Mouse (Mus musculus) intestine, embryonic 16.5 days (tissue): ENCODE results near the gene Carf. TPM values are rescaled to one million over a fixed set of nuclear protein-coding genes. Genes with fewer than 3 reads are reported as not detected.
"Not testable (repeated sequence)": the region's sequence is repeated elsewhere in the genome, so short reads cannot be mapped to it uniquely, and the experiment has no call there.

Experiments used
- ATAC-seq: fragments of 200-750 bp; cut with Nextera tagmentation; 2 replicates; pipeline ENCODE4 v1.8.0; 2017; ENCODE audit warnings: moderate TSS enrichment, moderate library complexity
- H3K27ac ChIP-seq: fragments of 300-500 bp; sonication (generic); 2 replicates; pipeline ENCODE4 v1.5.1; 2014; ENCODE audit warnings: mild to moderate bottlenecking, low read length
- H3K27me3 ChIP-seq: fragments of 300-500 bp; sonication (generic); replicated peaks from 2 replicates; pipeline ENCODE4 v1.6.1; 2014; ENCODE audit warnings: low read length, control low read depth, mixed read lengths; ENCODE audit not compliant: control insufficient read depth, insufficient read depth
- H3K36me3 ChIP-seq: fragments of 300-500 bp; sonication (generic); 2 replicates; pipeline ENCODE4 v1.6.1; 2014; ENCODE audit warnings: low read length, control low read depth; ENCODE audit not compliant: control insufficient read depth, insufficient read depth
- H3K4me1 ChIP-seq: fragments of 300-500 bp; sonication (generic); 2 replicates; pipeline ENCODE4 v1.6.1; 2014; ENCODE audit warnings: low read length, control low read depth, mixed read lengths; ENCODE audit not compliant: control insufficient read depth, insufficient read depth
- H3K4me2 ChIP-seq: fragments of 300-500 bp; sonication (generic); 2 replicates; pipeline ENCODE4 v1.6.1; 2014; ENCODE audit warnings: low read depth, low read length, control low read depth
- H3K4me3 ChIP-seq: fragments of 300-500 bp; sonication (generic); 2 replicates; pipeline ENCODE4 v1.5.1; 2014; ENCODE audit warnings: mild to moderate bottlenecking, low read length
- H3K9ac ChIP-seq: fragments of 300-500 bp; sonication (generic); 2 replicates; pipeline ENCODE4 v1.6.1; 2014; ENCODE audit warnings: low read depth, low read length
- H3K9me3 ChIP-seq: fragments of 300-500 bp; sonication (generic); 2 replicates; pipeline ENCODE4 v1.6.1; 2016; ENCODE audit warnings: low read length, control low read depth; ENCODE audit not compliant: control insufficient read depth
- WGBS: fragments of 180-500 bp; shearing (Covaris S2); extraction: QIAGEN DNeasy Blood & Tissue Kit; methylation state at CpG from one replicate; pipeline ENCODE4 v1.1.7; 2014; 5-methylcytosine and 5-hydroxymethylcytosine counted together
- polyA plus RNA-seq: library from polyadenylated mRNA; unstranded; fragments of >200 nt; fragmentation: Nextera tagmentation; extraction: Ambion mirVana; gene quantifications from 2 replicates; pipeline ENCODE4 v1.2.1, GENCODE M21; 2015

Gene Carf
- 3.5 and 4.5 TPM in 2 replicates for polyA plus RNA-seq

DNA sequence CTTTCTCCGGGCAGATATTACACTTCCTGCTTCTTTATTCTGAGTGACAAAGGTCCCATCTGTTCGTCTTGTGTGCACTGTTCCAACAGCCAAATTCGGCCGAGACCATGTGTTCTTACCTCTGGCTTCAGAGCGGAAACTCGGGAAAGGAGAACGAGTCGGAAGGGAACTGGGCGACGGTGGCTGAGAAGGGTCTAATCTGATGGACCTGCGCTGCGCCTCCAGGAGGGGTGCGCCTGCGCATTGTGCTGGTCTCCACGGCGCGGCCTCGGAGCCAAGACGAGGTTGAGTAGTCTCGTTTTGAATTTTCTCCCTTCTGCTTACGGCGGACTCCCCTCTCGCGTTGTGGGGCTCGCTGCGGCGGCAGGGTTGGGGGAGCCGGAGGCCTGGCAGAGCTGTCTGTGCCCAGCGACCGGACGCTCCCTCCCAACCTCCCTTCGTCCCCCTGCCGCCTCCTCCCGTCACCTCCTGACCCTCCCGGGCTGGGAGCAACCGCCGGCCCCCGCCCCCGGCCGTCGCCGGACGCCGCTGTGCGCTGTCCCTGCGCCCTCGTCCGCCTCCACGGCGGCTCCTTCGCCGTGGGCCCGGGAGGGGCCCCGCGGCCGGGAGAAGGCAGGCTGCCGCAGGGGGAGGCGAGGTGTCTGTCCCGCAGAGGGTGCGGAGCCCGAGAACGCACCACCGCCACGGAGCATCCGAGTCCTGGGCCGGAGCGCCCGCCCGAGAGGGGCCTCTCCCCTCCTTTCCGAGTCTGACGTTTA, at the start of gene Carf, which contains the start of gene Wdr12:
Gene Carf (plus strand): TSS at position 224 of the 758 bp plus-strand sequence.
Gene Wdr12 (minus strand): TSS at position 622 of the 758 bp plus-strand sequence.
- H3K27me3 ChIP-seq: no peaks in the 10 kb centered on the region
- peak; percentile 98 for ATAC-seq
- no peaks in the 10 kb centered on the region for H3K36me3 ChIP-seq
- H3K4me1 ChIP-seq: peaks cover 4% of the 10 kb centered on the region; the same call in 1 of the 2 replicates
- peak within 1 kb of the TSS; percentile 98 for H3K4me3 ChIP-seq
- H3K4me2 ChIP-seq: peak within 1 kb of the TSS; percentile 78
- WGBS: under 1% methylated on average over 70 of the region's 71 CpGs
- H3K9me3 ChIP-seq: no peaks in the 10 kb centered on the region
- H3K27ac ChIP-seq: peak within 1 kb of the TSS; percentile 98
- peak within 1 kb of the TSS; percentile 98 for H3K9ac ChIP-seq

DNA sequence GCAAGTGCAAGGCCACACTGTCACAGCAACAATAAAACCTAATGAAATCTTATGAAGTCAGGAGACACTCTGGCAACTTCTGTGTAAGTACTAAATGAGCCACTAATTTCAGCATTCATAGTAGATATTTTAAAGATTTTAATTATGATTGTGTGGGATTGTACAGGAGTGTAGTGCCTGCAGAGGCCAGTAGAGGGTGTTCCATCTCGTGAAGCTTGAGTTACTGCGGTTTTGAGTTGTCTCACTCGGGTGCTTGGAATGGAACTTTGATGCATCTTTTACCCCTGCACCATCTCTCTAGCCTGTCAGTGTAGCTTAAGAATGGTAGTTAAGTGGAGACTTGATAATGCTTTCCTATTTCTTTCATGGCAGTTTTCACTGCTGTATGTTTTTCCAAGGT, 43.4 kb upstream of the Carf start:
- Histone ChIP-seq H3K9ac (no peak overlapping the region), H3K4me3 (no peak overlapping the region), H3K27ac (no peak overlapping the region), H3K36me3 (no peaks in the 10 kb centered on the region), H3K4me2 (no peak overlapping the region), H3K27me3 (no peaks in the 10 kb centered on the region), H3K4me1 (no peaks in the 10 kb centered on the region), H3K9me3 (no peaks in the 10 kb centered on the region)
- no peak for ATAC-seq
- WGBS: 47% methylated on average over 3 of the region's 3 CpGs

DNA sequence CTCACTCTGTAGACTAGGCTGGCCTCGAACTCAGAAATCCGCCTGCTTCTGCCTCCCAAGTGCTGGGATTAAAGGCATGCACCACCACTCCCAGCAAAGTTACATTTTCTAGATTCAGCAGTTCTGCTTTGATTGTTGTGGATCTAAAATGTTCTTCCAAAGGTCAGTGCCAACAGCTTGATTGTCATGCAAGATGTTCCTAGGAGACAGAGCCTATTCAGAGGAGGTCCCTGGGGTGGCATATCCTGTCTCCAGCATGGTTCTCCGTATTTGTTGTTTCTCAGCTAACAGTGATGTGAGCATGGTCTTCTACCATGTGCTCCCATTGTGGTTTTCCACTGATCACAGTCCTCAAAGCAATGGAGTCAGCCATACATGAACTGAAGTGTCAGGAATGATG, 41.7 kb upstream of the Carf start:
- Histone ChIP-seq H3K4me3 (no peak overlapping the region), H3K27ac (no peak overlapping the region), H3K27me3 (no peaks in the 10 kb centered on the region), H3K9ac (no peak overlapping the region), H3K4me2 (no peak overlapping the region), H3K4me1 (no peaks in the 10 kb centered on the region), H3K36me3 (no peaks in the 10 kb centered on the region), H3K9me3 (no peaks in the 10 kb centered on the region)
- WGBS: 81% methylated on average over 3 of the region's 3 CpGs
- ATAC-seq: no peak

DNA sequence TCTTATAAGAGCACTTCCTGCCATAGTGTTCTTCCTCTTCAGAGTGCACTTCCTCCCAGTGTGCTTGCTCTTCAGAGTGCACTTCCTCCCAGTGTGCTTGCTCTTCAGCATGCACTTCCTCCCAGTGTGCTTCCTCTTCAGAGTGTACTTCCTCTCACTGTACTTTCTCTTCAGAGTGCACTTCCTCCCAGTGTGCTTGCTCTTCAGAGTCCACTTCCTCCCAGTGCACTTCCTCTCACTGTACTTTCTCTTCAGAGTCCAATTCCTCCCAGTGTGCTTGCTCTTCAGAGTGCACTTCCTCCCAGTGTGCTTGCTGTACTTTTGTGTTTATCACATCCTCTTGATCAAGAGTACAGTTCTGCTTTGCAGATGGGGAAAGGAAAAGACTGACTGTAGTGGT, 27.3 kb upstream of the Carf start:
- H3K4me3 ChIP-seq, H3K9me3 ChIP-seq, H3K27ac ChIP-seq, H3K4me2 ChIP-seq, H3K9ac ChIP-seq, H3K36me3 ChIP-seq, H3K4me1 ChIP-seq, H3K27me3 ChIP-seq, ATAC-seq: not testable (repeated sequence)

DNA sequence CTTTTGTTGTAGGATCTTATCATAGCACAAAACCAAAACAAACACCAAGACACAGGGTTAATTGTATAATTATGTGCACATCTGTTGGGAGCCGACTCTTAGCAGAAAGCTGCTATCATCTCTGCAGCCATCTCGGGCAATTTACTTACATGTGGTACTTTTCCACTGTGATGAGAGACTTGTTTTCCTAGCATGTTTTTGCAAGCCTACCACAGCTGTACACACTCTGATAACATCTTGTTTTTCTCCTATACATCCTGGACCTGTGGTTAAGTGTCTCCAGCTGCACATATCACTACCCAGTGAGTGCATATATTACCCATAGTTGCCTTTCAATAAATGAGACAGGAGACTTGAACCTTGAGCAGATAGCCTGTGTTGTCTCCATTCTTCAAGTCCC, 23.1 kb upstream of the Carf start:
- H3K9ac ChIP-seq: no peak overlapping the region
- H3K27ac ChIP-seq: no peak overlapping the region
- no peak for ATAC-seq
- H3K4me2 ChIP-seq: no peak overlapping the region
- H3K4me3 ChIP-seq: no peak overlapping the region
- H3K9me3 ChIP-seq: no peaks in the 10 kb centered on the region
- H3K4me1 ChIP-seq: no peaks in the 10 kb centered on the region
- H3K27me3 ChIP-seq: no peaks in the 10 kb centered on the region
- no peaks in the 10 kb centered on the region for H3K36me3 ChIP-seq
- 68% methylated on average over 2 of the region's 2 CpGs for WGBS

DNA sequence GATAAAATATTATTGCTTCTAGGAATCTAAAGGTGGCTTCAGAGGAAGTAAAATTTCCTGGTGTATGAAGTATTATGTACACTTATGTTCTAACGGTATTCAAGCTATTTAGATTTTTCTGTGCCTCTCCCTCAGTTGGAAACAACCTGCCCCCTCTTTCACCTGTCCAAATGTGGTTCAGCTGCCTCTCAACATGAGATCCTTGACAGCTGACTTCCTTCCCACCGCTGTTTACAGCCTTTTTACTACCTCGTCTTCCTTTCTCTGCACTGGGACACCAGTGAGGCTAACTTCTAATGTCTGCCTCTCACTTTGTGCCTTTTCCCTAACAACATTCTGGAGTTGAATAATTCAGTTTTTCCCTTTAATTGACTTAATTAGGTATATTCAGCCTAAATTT, 22.5 kb upstream of the Carf start:
- no peak for ATAC-seq
- H3K9ac ChIP-seq: no peak overlapping the region
- 67% methylated on average over 3 of the region's 3 CpGs for WGBS

DNA sequence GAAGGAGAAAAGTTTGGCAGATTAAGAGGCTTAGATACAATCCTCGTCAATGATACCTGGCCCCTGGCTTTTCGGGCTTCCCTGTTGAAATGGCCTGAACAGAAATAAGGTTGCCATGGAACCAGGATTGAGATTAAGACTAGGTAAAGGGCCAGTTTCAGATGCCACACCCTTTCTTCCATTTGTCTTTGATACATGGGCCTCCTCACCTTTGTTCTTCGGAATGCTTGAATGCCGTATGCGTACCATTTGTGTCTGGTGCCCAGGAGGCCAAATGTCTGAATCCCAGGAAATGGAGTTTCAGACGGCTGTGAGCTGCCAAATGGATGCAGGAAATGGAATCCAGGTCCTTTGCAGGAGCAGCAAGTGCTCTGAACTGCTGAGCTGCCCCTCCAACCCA, 21.6 kb upstream of the Carf start:
- no peaks in the 10 kb centered on the region for H3K27me3 ChIP-seq
- H3K4me3 ChIP-seq: no peak overlapping the region
- no peak overlapping the region for H3K9ac ChIP-seq
- H3K36me3 ChIP-seq: no peaks in the 10 kb centered on the region
- WGBS: 84% methylated on average over 6 of the region's 6 CpGs
- H3K27ac ChIP-seq: no peak overlapping the region
- no peaks in the 10 kb centered on the region for H3K9me3 ChIP-seq
- ATAC-seq: no peak
- no peak overlapping the region for H3K4me2 ChIP-seq
- H3K4me1 ChIP-seq: no peaks in the 10 kb centered on the region

More for the DNA sequence above, 22.5 kb upstream of the Carf start:
- no peaks in the 10 kb centered on the region for H3K9me3 ChIP-seq
- H3K4me2 ChIP-seq: no peak overlapping the region
- no peak overlapping the region for H3K4me3 ChIP-seq
- H3K27me3 ChIP-seq: no peaks in the 10 kb centered on the region
- no peak overlapping the region for H3K27ac ChIP-seq
- no peaks in the 10 kb centered on the region for H3K4me1 ChIP-seq
- no peaks in the 10 kb centered on the region for H3K36me3 ChIP-seq

DNA sequence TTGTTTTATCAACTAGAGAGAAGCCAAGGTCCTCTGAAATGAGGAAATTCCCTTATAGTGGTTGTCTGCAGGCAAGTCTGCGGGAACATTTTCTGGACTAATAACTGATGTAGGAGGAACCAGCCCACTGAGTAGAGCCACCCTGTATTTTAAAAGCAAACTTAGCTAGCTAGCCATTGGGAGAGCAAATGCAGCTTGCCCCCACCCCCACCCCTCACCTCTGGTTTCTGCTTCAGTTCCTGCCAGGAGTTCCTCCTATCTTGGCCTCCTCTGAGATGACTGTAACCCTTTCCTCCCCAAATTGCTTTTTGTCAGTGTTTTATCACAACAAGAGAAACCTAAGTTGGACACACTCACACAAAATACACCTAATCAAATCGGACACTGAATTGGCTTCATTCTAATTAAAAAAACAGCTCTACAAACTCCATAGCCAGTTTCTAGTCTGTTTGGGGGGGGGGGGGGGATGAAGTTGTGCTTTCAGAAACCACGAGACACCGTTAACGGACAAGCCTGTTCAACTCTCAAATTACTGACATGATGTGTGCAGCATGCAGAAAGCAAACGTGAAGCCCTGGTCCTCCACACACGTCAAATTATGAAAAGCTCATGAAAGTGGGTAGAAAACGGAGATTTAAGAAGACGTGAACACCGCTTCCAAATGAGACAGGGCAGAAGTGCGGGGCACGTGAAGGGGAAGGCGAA, 1.3 kb upstream of the Carf start:
- Histone ChIP-seq H3K27me3 (no peaks in the 10 kb centered on the region), H3K4me3 (peak overlapping the region; percentile 98), H3K9ac (peak overlapping the region; percentile 98), H3K9me3 (no peaks in the 10 kb centered on the region), H3K27ac (no peak overlapping the region; the same call in 1 of the 2 replicates), H3K4me1 (peaks cover 4% of the 10 kb centered on the region; the same call in 1 of the 2 replicates), H3K4me2 (peak overlapping the region; percentile 78), H3K36me3 (0 out of 2 replicates have a peak, but pooled peaks cover 2% of the 10 kb centered on the region)
- WGBS: 7% methylated on average over 13 of the region's 13 CpGs
- ATAC-seq: no peak

DNA sequence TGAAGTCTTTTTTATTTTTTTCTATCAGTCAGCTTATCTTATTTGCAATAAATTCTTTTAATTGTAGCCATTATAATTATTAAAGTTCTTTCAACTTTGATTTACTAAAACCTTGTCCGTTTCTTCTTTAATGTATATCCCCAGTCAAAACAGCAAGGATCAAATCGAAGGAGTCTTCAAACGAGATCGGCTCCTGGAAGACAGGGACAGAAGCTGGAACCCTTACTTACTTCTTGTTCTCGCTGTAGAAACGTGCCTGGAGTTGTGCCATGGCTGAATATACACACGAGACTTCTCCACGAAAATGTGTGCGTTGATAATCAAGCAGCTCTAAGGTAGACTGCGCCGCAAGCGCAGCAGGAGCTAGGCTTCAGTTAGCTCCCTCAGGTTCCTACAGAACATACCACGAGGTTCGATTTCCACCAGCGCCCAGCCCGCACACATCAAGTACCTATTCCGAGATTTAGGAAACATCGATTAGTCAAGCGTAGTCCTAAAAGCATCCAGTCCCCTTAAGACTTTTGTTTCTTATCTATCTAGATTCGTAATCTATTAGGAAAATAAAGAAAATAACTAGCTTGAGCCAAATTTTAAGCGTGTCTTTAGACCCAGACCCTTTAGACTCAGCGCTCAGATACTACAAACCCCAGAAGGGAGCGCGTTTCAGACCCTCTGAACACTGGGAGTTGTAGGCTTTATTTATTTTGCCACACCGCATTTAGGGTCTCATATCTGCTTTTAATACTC, 597 bp upstream of the Carf start:
- under 1% methylated on average over 25 of the region's 25 CpGs for WGBS
- ATAC-seq: peak; percentile 93
- Histone ChIP-seq H3K4me3 (peak overlapping the region; percentile 98), H3K36me3 (no peaks in the 10 kb centered on the region), H3K27ac (peak overlapping the region; percentile 98), H3K9me3 (no peaks in the 10 kb centered on the region), H3K4me1 (peaks cover 4% of the 10 kb centered on the region; the same call in 1 of the 2 replicates), H3K27me3 (no peaks in the 10 kb centered on the region), H3K4me2 (peak overlapping the region; percentile 78), H3K9ac (peak overlapping the region; percentile 98)
